25 mouse cellular contexts compared by ENCODE assay signal in genomic region chrX:131277555-131277954, GRCm38 (mm10).
"Had no signal": no experiment of that assay in that cellular context is flagged by ENCODE, and none has a peak within 500 bp of the region (broad histone marks: within the 10 kb centered on the region; RNA-seq: fewer than 3 reads in every experiment).

No protein-coding gene starts in this region.

- H3K9ac ChIP-seq: embryonic facial prominence, embryonic 12.5 days; embryonic facial prominence, embryonic 13.5 days; embryonic facial prominence, embryonic 15.5 days; forebrain, embryonic 12.5 days; forebrain, embryonic 13.5 days; forebrain, embryonic 15.5 days; forebrain, postnatal 0 days had no signal

- H3K36me3 ChIP-seq: embryonic facial prominence, embryonic 10.5 days; embryonic facial prominence, embryonic 12.5 days; embryonic facial prominence, embryonic 13.5 days; embryonic facial prominence, embryonic 15.5 days; forebrain, embryonic 10.5 days; forebrain, embryonic 12.5 days; forebrain, embryonic 15.5 days; heart, embryonic 10.5 days had no signal

- H3K4me1 ChIP-seq: embryonic facial prominence, embryonic 10.5 days; embryonic facial prominence, embryonic 12.5 days; embryonic facial prominence, embryonic 13.5 days; embryonic facial prominence, embryonic 15.5 days; forebrain, embryonic 10.5 days; forebrain, embryonic 12.5 days; forebrain, embryonic 13.5 days; forebrain, embryonic 15.5 days; heart, embryonic 10.5 days had no signal

- H3K9me3 ChIP-seq: embryonic facial prominence, embryonic 10.5 days; embryonic facial prominence, embryonic 12.5 days; embryonic facial prominence, embryonic 13.5 days; embryonic facial prominence, embryonic 15.5 days; forebrain, embryonic 10.5 days; forebrain, embryonic 12.5 days; forebrain, embryonic 13.5 days; forebrain, embryonic 15.5 days; heart, embryonic 10.5 days had no signal

- H3K4me3 ChIP-seq: embryonic facial prominence, embryonic 10.5 days; embryonic facial prominence, embryonic 12.5 days; embryonic facial prominence, embryonic 13.5 days; embryonic facial prominence, embryonic 15.5 days; erythroblast, embryonic 14.5 days; forebrain, embryonic 10.5 days; forebrain, embryonic 12.5 days; forebrain, embryonic 13.5 days; forebrain, embryonic 15.5 days; gastrocnemius, adult 2 months; heart, adult 2 months; heart, embryonic 10.5 days had no signal

- DNase-seq: cerebellum, adult 9-10 months; cerebellum, adult 9-11 months; cerebellum, postnatal 10 days; cerebellum, postnatal 14 days; cerebellum, postnatal 25 days; cerebellum, postnatal 36 days; embryo, embryonic 11 days; forebrain, postnatal 0 days; gastrocnemius, adult 2 months; gastrocnemius, postnatal 10 days; gastrocnemius, postnatal 14 days; gastrocnemius, postnatal 36 days; heart, adult 11 months; heart, adult 18-20 months; heart, adult 2 months had no signal

- H3K27me3 ChIP-seq: embryonic facial prominence, embryonic 12.5 days; embryonic facial prominence, embryonic 13.5 days; embryonic facial prominence, embryonic 15.5 days; forebrain, embryonic 12.5 days; forebrain, embryonic 13.5 days; forebrain, embryonic 15.5 days had no signal

- H3K27ac ChIP-seq: embryonic facial prominence, embryonic 10.5 days; embryonic facial prominence, embryonic 12.5 days; embryonic facial prominence, embryonic 13.5 days; embryonic facial prominence, embryonic 15.5 days; forebrain, embryonic 10.5 days; forebrain, embryonic 12.5 days; forebrain, embryonic 13.5 days; forebrain, embryonic 15.5 days; gastrocnemius, adult 2 months; heart, adult 2 months; heart, embryonic 10.5 days had no signal
